Mouse (Mus musculus) heart, postnatal 0 days (tissue): ENCODE measurements around the gene Olfr1247. TPM values are rescaled to one million over a fixed set of nuclear protein-coding genes. Genes with fewer than 3 reads are reported as not detected.
"Not testable (repeated sequence)": the region's sequence is repeated elsewhere in the genome, so short reads cannot be mapped to it uniquely, and the experiment has no call there.

Experiments used
- ATAC-seq: fragments of 200-750 bp; cut with Nextera tagmentation; 2 replicates; pipeline ENCODE4 v1.8.0; 2017; ENCODE audit warnings: low read depth, moderate number of reproducible peaks, moderate library complexity; ENCODE audit not compliant: insufficient read depth
- DNase-seq: peaks from one replicate; pipeline ENCODE4 v3.0.0-alpha.2; 2016; ENCODE audit warnings: low spot score
- H3K27ac ChIP-seq: fragments of 300-500 bp; sonication (generic); 2 replicates; pipeline ENCODE4 v1.5.1; 2014; ENCODE audit warnings: low read depth, mild to moderate bottlenecking
- H3K27me3 ChIP-seq: fragments of 300-500 bp; sonication (generic); 2 replicates; pipeline ENCODE4 v1.6.1; 2014; ENCODE audit warnings: low read length, mixed read lengths; ENCODE audit not compliant: control insufficient read depth, insufficient read depth
- H3K36me3 ChIP-seq: fragments of 300-500 bp; sonication (generic); replicated peaks from 2 replicates; pipeline ENCODE4 v1.6.1; 2014; ENCODE audit warnings: low read length, mixed read lengths; ENCODE audit not compliant: control insufficient read depth, insufficient read depth
- H3K4me1 ChIP-seq: fragments of 300-500 bp; sonication (generic); 2 replicates; pipeline ENCODE4 v1.6.1; 2014; ENCODE audit warnings: antibody characterized with exemption; ENCODE audit not compliant: control insufficient read depth, insufficient read depth
- H3K4me2 ChIP-seq: fragments of 300-500 bp; sonication (generic); 2 replicates; pipeline ENCODE4 v1.6.1; 2014; ENCODE audit warnings: low read depth, mild to moderate bottlenecking, low read length, moderate library complexity
- H3K4me3 ChIP-seq: fragments of 300-500 bp; sonication (generic); 2 replicates; pipeline ENCODE4 v1.5.1; 2014; ENCODE audit warnings: low read depth, low read length
- H3K9ac ChIP-seq: fragments of 300-500 bp; sonication (generic); replicated peaks from 2 replicates; pipeline ENCODE4 v1.6.1; 2014; ENCODE audit warnings: low read depth, low read length, mixed read lengths
- H3K9me3 ChIP-seq: fragments of 300-500 bp; sonication (generic); replicated peaks from 2 replicates; pipeline ENCODE4 v1.6.1; 2016; ENCODE audit warnings: low read length; ENCODE audit not compliant: control insufficient read depth
- CTCF ChIP-seq: IDR thresholded peaks from 2 replicates; pipeline ENCODE4 v1.5.1; 2016; ENCODE audit warnings: antibody characterized with exemption, control low read depth, low read depth
- EP300 ChIP-seq: IDR thresholded peaks from 2 replicates; pipeline ENCODE4 v1.6.1; 2016; ENCODE audit warnings: antibody characterized with exemption, low read depth
- WGBS: fragments of 180-500 bp; shearing (Covaris S2); extraction: QIAGEN DNeasy Blood & Tissue Kit; methylation state at CpG from one replicate; pipeline ENCODE4 v1.1.7; 2014; 5-methylcytosine and 5-hydroxymethylcytosine counted together
- polyA plus RNA-seq: library from polyadenylated mRNA; unstranded; fragments of >200 nt; fragmentation: Nextera tagmentation; extraction: Ambion mirVana; gene quantifications from 2 replicates; pipeline ENCODE4 v1.2.1, GENCODE M21; 2015
- total RNA-seq: library from RNA; depleted of rRNA; stranded (reverse); fragments of >200 nt; gene quantifications from 2 replicates; pipeline ENCODE4 v1.2.3, GENCODE M21; 2014; ENCODE audit warnings: low replicate concordance; rRNA removed

Gene Olfr1247
- total RNA-seq (not detected in 2 replicates), polyA plus RNA-seq (not detected in 2 replicates)

DNA sequence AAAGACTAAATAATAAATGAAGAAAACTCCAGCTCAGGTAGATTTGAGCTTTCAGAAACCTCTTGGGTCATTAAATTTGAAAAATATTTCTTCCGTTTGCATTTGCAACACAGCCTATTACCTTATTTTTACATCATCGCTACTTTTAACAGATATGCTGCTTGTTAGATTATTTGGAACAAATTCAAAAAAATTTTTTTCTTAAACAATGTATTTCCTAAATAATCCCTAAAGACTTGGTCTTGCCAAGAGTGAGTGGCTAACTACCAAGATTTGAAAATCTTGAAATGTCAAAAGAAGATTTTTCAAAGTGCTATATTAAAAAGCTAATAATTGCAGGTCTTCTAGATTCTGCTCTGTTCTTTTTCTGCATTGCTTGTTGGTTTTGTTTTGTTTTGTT lies at the start of gene Olfr1247:
Olfr1247 (minus strand) TSS at position 101 of the 400 bp plus-strand sequence.
- H3K9ac ChIP-seq = no peak within 1 kb of the TSS
- WGBS = 79% methylated on average over 2 of the region's 2 CpGs

DNA sequence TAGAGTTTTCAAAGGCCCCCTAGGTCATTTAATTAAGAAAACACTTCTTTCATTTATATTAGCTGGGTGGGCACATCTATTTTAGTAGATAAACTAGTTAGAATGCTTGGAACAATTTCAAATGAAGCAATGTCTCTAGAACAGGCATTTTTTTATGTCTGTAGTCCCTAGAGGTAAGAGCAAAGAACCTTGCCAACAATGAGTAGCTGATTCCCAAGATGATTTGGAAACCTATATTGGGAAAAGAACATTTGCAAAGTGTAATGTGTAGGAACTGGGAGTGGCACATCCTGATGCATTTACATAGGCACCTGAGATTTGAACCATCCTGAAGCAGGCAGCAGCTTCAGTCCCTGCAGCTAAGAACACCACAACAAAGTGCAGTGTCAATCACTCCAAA lies 47.4 kb upstream of the Olfr1247 start, which contains the start of gene Olfr1250:
Olfr1250 (minus strand) TSS at position 101 of the 400 bp plus-strand sequence.
- H3K4me1 ChIP-seq = no peaks in the 10 kb centered on the region
- TF ChIP-seq CTCF (no peak), EP300 (no peak)
- no peak for ATAC-seq
- no peaks in the 10 kb centered on the region for H3K27me3 ChIP-seq
- no peak within 1 kb of the TSS for H3K27ac ChIP-seq
- no peaks in the 10 kb centered on the region for H3K9me3 ChIP-seq
- H3K9ac ChIP-seq = no peak within 1 kb of the TSS
- no peak within 1 kb of the TSS for H3K4me2 ChIP-seq
- H3K36me3 ChIP-seq = no peaks in the 10 kb centered on the region
- DNase-seq = no peak
- H3K4me3 ChIP-seq = no peak within 1 kb of the TSS

More for the DNA sequence above, at the start of gene Olfr1247:
- no peak for DNase-seq
- Histone ChIP-seq H3K4me3 (no peak within 1 kb of the TSS), H3K4me1 (no peaks in the 10 kb centered on the region), H3K27ac (no peak within 1 kb of the TSS), H3K9me3 (no peaks in the 10 kb centered on the region), H3K36me3 (no peaks in the 10 kb centered on the region), H3K27me3 (no peaks in the 10 kb centered on the region), H3K4me2 (no peak within 1 kb of the TSS)
- no peak for TF ChIP-seq EP300
- TF ChIP-seq CTCF = no peak
- no peak for ATAC-seq

DNA sequence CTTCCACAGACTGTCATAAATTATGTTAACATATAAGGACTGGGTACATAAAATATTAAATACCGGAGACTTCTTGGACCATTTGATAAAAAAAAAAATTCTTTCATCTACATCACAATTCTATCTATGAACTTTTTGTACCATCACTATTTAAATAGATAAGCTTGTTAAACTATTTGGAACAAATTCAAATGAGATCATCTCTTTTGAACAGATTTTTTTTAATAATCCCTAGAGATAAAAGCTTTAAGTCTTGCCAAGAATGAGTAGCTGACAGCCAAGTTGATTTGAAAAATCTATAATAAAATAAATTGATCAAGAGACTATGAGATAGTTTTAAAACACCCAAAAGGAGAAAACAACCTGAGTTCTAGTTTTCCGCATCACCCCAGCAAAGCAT lies 21.0 kb upstream of the Olfr1247 start, which contains the start of gene Olfr1249:
Olfr1249 (minus strand) TSS at position 101 of the 400 bp plus-strand sequence.
- Histone ChIP-seq H3K9ac (no peak within 1 kb of the TSS), H3K4me3 (no peak within 1 kb of the TSS), H3K4me2 (no peak within 1 kb of the TSS), H3K27me3 (no peaks in the 10 kb centered on the region), H3K4me1 (no peaks in the 10 kb centered on the region), H3K27ac (no peak within 1 kb of the TSS), H3K36me3 (no peaks in the 10 kb centered on the region), H3K9me3 (no peaks in the 10 kb centered on the region)
- DNase-seq (no peak), ATAC-seq (no peak)
- 78% methylated on average over 2 of the region's 2 CpGs for WGBS
- TF ChIP-seq EP300 = no peak
- TF ChIP-seq CTCF = no peak

DNA sequence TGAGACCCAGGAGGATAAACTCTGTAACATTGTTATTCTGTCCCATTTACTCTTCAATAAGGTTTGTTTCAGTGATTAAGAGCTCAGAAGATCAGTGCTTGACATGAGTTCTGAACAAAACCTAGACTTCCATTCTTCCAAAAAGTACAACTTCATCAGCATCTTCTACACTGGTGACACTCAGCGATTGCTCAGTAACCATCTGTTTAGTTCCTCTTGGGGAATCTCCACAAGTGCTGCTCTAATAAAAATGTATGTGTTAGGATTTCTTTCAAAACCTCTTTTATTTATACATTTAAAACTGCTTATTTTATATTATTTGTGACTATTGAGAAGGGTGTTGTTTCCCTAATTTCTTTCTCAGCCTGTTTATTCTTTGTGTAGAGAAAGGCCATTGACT lies 4.2 kb upstream of the Olfr1247 start, which contains the start of gene Olfr1248:
Olfr1248 (minus strand) TSS at position 101 of the 400 bp plus-strand sequence.
- not testable (repeated sequence) for H3K9ac ChIP-seq, H3K4me2 ChIP-seq, H3K27ac ChIP-seq, H3K27me3 ChIP-seq, H3K4me1 ChIP-seq, H3K4me3 ChIP-seq, ATAC-seq, H3K36me3 ChIP-seq, DNase-seq, H3K9me3 ChIP-seq
- 87% methylated on average over 1 of the region's 1 CpGs for WGBS

DNA sequence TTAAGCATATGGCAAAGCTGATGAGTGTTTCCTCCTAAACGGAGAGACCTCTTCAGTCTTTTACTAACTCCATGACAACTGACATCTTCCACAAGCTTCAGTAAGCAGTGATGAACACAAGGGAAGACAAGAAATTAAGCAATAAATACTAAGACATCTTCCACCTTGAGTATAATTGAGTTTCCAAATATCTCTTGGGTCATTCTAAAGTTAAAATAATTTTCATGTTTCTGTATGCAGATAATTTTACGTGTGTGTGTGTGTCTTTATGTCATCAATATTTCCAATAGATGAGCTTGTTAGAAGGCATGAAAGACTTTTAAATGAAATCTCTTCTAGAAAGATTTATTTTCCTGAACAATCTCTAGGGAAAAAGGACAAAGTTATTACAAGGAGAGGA lies 20.9 kb downstream of the Olfr1247 start, which contains the start of gene Olfr1246:
Olfr1246 (minus strand) TSS at position 101 of the 400 bp plus-strand sequence.
- TF ChIP-seq CTCF = no peak
- TF ChIP-seq EP300 = no peak
- WGBS = 62% methylated on average over 2 of the region's 2 CpGs
- ATAC-seq = no peak

DNA sequence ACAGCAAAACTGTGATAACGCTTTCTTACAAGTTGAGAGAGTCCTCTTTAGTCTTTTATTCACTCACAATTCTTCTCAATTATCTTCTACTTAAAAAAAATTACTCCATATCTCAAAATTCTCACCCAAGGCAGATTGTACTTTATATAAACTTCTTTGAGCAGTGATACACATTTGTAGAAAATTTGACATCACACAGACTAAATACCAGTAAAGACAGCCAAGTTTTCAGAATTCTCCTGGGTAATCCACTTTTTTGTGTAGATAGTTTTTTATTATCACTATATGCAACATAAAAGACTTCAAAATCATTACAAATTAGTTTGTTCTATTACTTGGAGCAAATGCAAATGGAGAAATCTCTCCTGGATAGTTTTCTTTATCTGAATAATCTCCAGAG lies 35.6 kb downstream of the Olfr1247 start, which contains the start of gene Olfr1245:
Olfr1245 (minus strand) TSS at position 101 of the 400 bp plus-strand sequence.
- Histone ChIP-seq H3K4me3 (no peak within 1 kb of the TSS), H3K9me3 (no peaks in the 10 kb centered on the region), H3K4me1 (no peaks in the 10 kb centered on the region), H3K27me3 (no peaks in the 10 kb centered on the region), H3K9ac (no peak within 1 kb of the TSS), H3K4me2 (no peak within 1 kb of the TSS), H3K27ac (no peak within 1 kb of the TSS), H3K36me3 (no peaks in the 10 kb centered on the region)
- DNase-seq = no peak
- WGBS = 67% methylated on average over 1 of the region's 1 CpGs
- ATAC-seq = no peak
- TF ChIP-seq EP300 (no peak), CTCF (no peak)

More for the DNA sequence above, 20.9 kb downstream of the Olfr1247 start, which contains the start of gene Olfr1246:
- no peaks in the 10 kb centered on the region for H3K36me3 ChIP-seq
- H3K9ac ChIP-seq = no peak within 1 kb of the TSS
- no peak within 1 kb of the TSS for H3K4me3 ChIP-seq
- no peaks in the 10 kb centered on the region for H3K4me1 ChIP-seq
- H3K27me3 ChIP-seq = no peaks in the 10 kb centered on the region
- no peak within 1 kb of the TSS for H3K27ac ChIP-seq
- H3K4me2 ChIP-seq = no peak within 1 kb of the TSS
- H3K9me3 ChIP-seq = no peaks in the 10 kb centered on the region
- DNase-seq = no peak

DNA sequence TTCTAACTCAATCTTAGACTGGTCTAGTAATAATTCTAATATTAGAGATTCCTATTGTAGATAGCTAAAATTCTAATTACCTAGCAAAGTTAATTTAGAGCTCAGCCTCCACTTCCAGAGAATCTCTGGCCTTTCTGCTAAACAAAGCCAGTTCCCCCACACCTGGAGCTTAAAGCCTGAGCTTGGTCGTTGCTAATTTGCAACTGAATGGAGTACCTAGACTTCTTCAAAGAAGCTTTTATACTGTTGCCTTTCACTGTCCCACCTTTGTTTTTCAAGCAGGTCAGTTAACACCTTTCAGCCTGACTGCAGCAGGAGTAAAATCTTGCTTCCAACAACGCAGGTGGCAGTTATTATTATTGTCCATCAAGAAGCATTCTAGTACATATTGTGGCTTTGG lies 51.2 kb downstream of the Olfr1247 start:
- not testable (repeated sequence) for H3K9me3 ChIP-seq, H3K4me1 ChIP-seq, H3K4me3 ChIP-seq, ATAC-seq, DNase-seq, H3K36me3 ChIP-seq, H3K9ac ChIP-seq, H3K4me2 ChIP-seq, H3K27me3 ChIP-seq, H3K27ac ChIP-seq
- WGBS = 43% methylated on average over 2 of the region's 2 CpGs
